Mouse (Mus musculus) layer of hippocampus, postnatal 10 days (tissue): ENCODE results near the gene Pradc1. TPM values are rescaled to one million over a fixed set of nuclear protein-coding genes. Genes with fewer than 3 reads are reported as not detected.

ENCODE experiments used
- DNase-seq, 2 experiments: peaks; one replicate each; pipeline ENCODE4 v3.0.0; 2021; ENCODE audit warnings: low spot score in 2 of 2
- long read RNA-seq: library from polyadenylated mRNA; stranded (forward); transcript quantifications from one replicate; pipeline ENCODE4 v2.0.0, GENCODE M21; 2023
- total RNA-seq, 2 experiments: library from RNA; stranded (reverse); gene quantifications; 2 replicates each; pipeline ENCODE4 v1.2.3; 2021

Pradc1 gene
- 10 to 100 TPM; 13.7 to 15.6 TPM for total RNA-seq
- long read RNA-seq, partial matches to known transcripts, result 2 of 12 reads
- long read RNA-seq, other reads (novel, unspliced or antisense), result 4 of 12 reads

- peak; percentile 97 for DNase-seq
These were observed at the start of gene Pradc1 for GRCm38 (mm10) chr6:85451664-85452410. Gene Pradc1 (minus strand): TSS chr6:85451970.

GRCm38 (mm10) chr6:85500416-85500815, 48.6 kb upstream of the Pradc1 start:
- no peak for DNase-seq

GRCm38 (mm10) chr6:85498147-85498546, 46.4 kb upstream of the Pradc1 start:
- no peak for DNase-seq

GRCm38 (mm10) chr6:85496976-85497375, 45.2 kb upstream of the Pradc1 start:
- no peak for DNase-seq

GRCm38 (mm10) chr6:85491606-85492005, 39.8 kb upstream of the Pradc1 start:
- DNase-seq, result no peak

GRCm38 (mm10) chr6:85490252-85490651, 38.5 kb upstream of the Pradc1 start:
- no peak for DNase-seq

- DNase-seq, result no peak
These were observed 37.9 kb upstream of the Pradc1 start for GRCm38 (mm10) chr6:85489717-85490116.

GRCm38 (mm10) chr6:85488510-85488909, 36.7 kb upstream of the Pradc1 start:
- DNase-seq, result no peak

- DNase-seq, result no peak
These were observed 34.0 kb upstream of the Pradc1 start for GRCm38 (mm10) chr6:85485738-85486137.

- DNase-seq, result peak in 1 of 2 experiments; percentile 34
These were observed 32.3 kb upstream of the Pradc1 start for GRCm38 (mm10) chr6:85483843-85484721.

GRCm38 (mm10) chr6:85480685-85481084, 28.9 kb upstream of the Pradc1 start:
- no peak for DNase-seq

GRCm38 (mm10) chr6:85479979-85480378, 28.2 kb upstream of the Pradc1 start:
- peak in 1 of 2 experiments; percentile 38 for DNase-seq

- DNase-seq, result no peak
These were observed 26.6 kb upstream of the Pradc1 start for GRCm38 (mm10) chr6:85478416-85478815.

- peak in 1 of 2 experiments; percentile 51 for DNase-seq
These were observed 25.7 kb upstream of the Pradc1 start for GRCm38 (mm10) chr6:85477366-85477917.

- no peak for DNase-seq
These were observed 23.8 kb upstream of the Pradc1 start for GRCm38 (mm10) chr6:85475581-85475980.

- DNase-seq, result no peak
These were observed 20.8 kb upstream of the Pradc1 start for GRCm38 (mm10) chr6:85472542-85472941.

- DNase-seq, result no peak
These were observed 20.2 kb upstream of the Pradc1 start for GRCm38 (mm10) chr6:85471962-85472361.

GRCm38 (mm10) chr6:85469660-85470430, 18.1 kb upstream of the Pradc1 start:
- DNase-seq, result no peak

- DNase-seq, result peak in 1 of 2 experiments; percentile 51
These were observed 13.6 kb upstream of the Pradc1 start for GRCm38 (mm10) chr6:85465381-85465780.

- DNase-seq, result no peak
These were observed 7.9 kb upstream of the Pradc1 start for GRCm38 (mm10) chr6:85459621-85460020.

- DNase-seq, result no peak
These were observed 1.0 kb upstream of the Pradc1 start for GRCm38 (mm10) chr6:85452816-85453215.
